Mouse (Mus musculus): Measurements from ENCODE around the gene Slc35f1.

- no peak for TF ChIP-seq POLR2A (IDR thresholded peaks at IDR 0.05; ENCODE audit: borderline replicate concordance, insufficient read depth, low read length)
- TF ChIP-seq CTCF (IDR thresholded peaks at IDR 0.05; ENCODE audit: borderline replicate concordance, insufficient read depth, low read depth, low read length) = no peak
Measured at GRCm38 (mm10) chr10:53101412-53101811, 411.1 kb downstream of the Slc35f1 start.

All from cerebellum, adult 2 months (tissue).